Comparison of ENCODE assay signal across 29 mouse cellular contexts in the genomic region with DNA sequence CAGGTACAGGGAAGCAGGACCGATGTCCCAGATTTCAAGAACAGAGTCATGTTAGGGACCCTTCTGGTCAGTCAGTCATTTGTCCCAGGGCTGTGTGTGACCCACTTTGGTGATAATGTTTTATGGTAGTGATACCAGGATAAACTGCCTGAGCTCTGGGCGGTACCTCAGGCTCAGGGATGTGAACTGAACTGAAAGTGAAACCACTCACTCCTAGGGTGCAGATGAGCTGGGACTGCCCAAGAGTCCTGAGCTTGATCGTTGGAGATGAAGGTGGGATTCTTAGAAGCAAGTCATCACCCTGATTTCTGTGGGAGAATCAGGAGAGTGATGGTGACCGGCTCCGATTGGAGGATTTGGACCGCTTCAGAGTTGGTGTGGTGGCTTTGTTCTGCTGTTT. TPM values are rescaled to one million over a fixed set of nuclear protein-coding genes. Genes with fewer than 3 reads are reported as not detected.
DNase-seq lines count a peak whose midpoint lies in the region; ATAC-seq lines count a peak whose summit lies in the region.
"Had no signal": no experiment of that assay in that cellular context is flagged by ENCODE, and none has a peak within 500 bp of the region (broad histone marks: within the 10 kb centered on the region; RNA-seq: fewer than 3 reads in every experiment).

No protein-coding gene starts in this region.

- H3K9me3 ChIP-seq in midbrain, embryonic 11.5 days (ENCODE audit: control insufficient read depth, low read length), result no peaks in the 10 kb centered on the region
- H3K9me3 ChIP-seq: embryonic facial prominence, embryonic 10.5 days; embryonic facial prominence, embryonic 15.5 days; forebrain, embryonic 15.5 days; heart, embryonic 13.5 days; midbrain, embryonic 15.5 days had no signal

- no peak overlapping the region for H3K4me2 ChIP-seq in midbrain, embryonic 11.5 days
- H3K4me2 ChIP-seq: embryonic facial prominence, embryonic 15.5 days; forebrain, embryonic 15.5 days; heart, embryonic 13.5 days; midbrain, embryonic 15.5 days had no signal

- H3K9ac ChIP-seq in midbrain, embryonic 11.5 days (ENCODE audit: low read length), result no peak overlapping the region
- H3K9ac ChIP-seq: embryonic facial prominence, embryonic 15.5 days; forebrain, embryonic 15.5 days; heart, embryonic 13.5 days; liver, embryonic 14.5 days; midbrain, embryonic 15.5 days had no signal

- H3K36me3 ChIP-seq in midbrain, embryonic 11.5 days (ENCODE audit: control insufficient read depth, insufficient read depth, low read length), result peaks cover 27% of the 10 kb centered on the region

- ATAC-seq in CD4-positive, CD25-positive, alpha-beta regulatory T cell, adult 4 months, result peak; percentile 92
- ATAC-seq in erythroblast, adult 5-6 weeks (replicated peaks; ENCODE audit: low FRiP score, poor library complexity, severe bottlenecking), result 0 out of 2 replicates have a peak, but pooled peaks have one; percentile 50
- no peak for ATAC-seq in megakaryocyte progenitor cell, adult 5-6 weeks (replicated peaks; ENCODE audit: poor library complexity)
- no peak for ATAC-seq in midbrain, embryonic 11.5 days (ENCODE audit: low FRiP score)
- ATAC-seq: forebrain, embryonic 15.5 days; hindbrain, embryonic 16.5 days; midbrain, embryonic 15.5 days had no signal

- peak; percentile 81 for DNase-seq in heart, adult 11 months
- no peak for DNase-seq in heart, postnatal 36 days
- peak; percentile 47 for DNase-seq in naive thymus-derived CD4-positive, alpha-beta T cell, adult 2 months (ENCODE audit: low read depth)
- no peak for DNase-seq in midbrain, embryonic 11.5 days (ENCODE audit: low spot score, missing footprints)
- DNase-seq: adrenal gland, postnatal 36 days; cerebellum, adult 2 months; cerebellum, postnatal 25 days; heart, postnatal 10 days; kidney, adult 11 months; kidney, postnatal 36 days; layer of hippocampus, postnatal 36 days; left cerebral cortex, postnatal 4 days; lung, adult 2 months; lung, postnatal 10 days; right cerebral cortex, adult 18-20 months; spleen, adult 18-20 months; thymus, postnatal 25 days had no signal

- intact Hi-C loops in heart, postnatal 36 days (cut with DNase I), result no loop called here

- no peaks in the 10 kb centered on the region for H3K27me3 ChIP-seq in midbrain, embryonic 11.5 days (ENCODE audit: control insufficient read depth, insufficient read depth, low read length)
- H3K27me3 ChIP-seq: embryonic facial prominence, embryonic 15.5 days; forebrain, embryonic 15.5 days; heart, embryonic 13.5 days; midbrain, embryonic 15.5 days had no signal

- WGBS in midbrain, embryonic 11.5 days, result 96% methylated on average over 6 of the region's 6 CpGs

- no peak overlapping the region for H3K27ac ChIP-seq in midbrain, embryonic 11.5 days (ENCODE audit: low read depth, low read length)
- H3K27ac ChIP-seq: embryonic facial prominence, embryonic 10.5 days; embryonic facial prominence, embryonic 15.5 days; forebrain, embryonic 15.5 days; heart, embryonic 13.5 days; layer of hippocampus, adult 2 months; liver, embryonic 14.5 days; macrophage; midbrain, embryonic 15.5 days had no signal

- H3K4me3 ChIP-seq in midbrain, embryonic 11.5 days (ENCODE audit: low read depth, low read length), result no peak overlapping the region
- H3K4me3 ChIP-seq: embryonic facial prominence, embryonic 10.5 days; embryonic facial prominence, embryonic 15.5 days; forebrain, embryonic 15.5 days; heart, embryonic 13.5 days; layer of hippocampus, adult 2 months; midbrain, embryonic 15.5 days had no signal

- H3K4me1 ChIP-seq in midbrain, embryonic 11.5 days (ENCODE audit: control insufficient read depth, insufficient read depth, low read length), result no peaks in the 10 kb centered on the region
- H3K4me1 ChIP-seq: embryonic facial prominence, embryonic 10.5 days; embryonic facial prominence, embryonic 15.5 days; forebrain, embryonic 15.5 days; midbrain, embryonic 15.5 days had no signal

RNA-seq across cellular contexts. Expression of a gene that starts 32.2 kb away (rescaled TPM):
- total RNA-seq in heart, postnatal 36 days (2021), result 10 to 100 TPM; 35.8 to 39.0 TPM
- 10 to 100 TPM; 12.7 to 17.1 TPM for polyA plus RNA-seq in CD4-positive, CD25-positive, alpha-beta regulatory T cell, adult 4 months (2017; shearing (Covaris generic))
- total RNA-seq in erythroblast, adult 5-6 weeks (2015; ENCODE audit: low replicate concordance), result 13.0 and 13.8 TPM in 2 replicates
- 8.1 and 8.5 TPM in 2 replicates for total RNA-seq in erythroblast, adult 5-6 weeks (2017; ENCODE audit: low replicate concordance)
- 35.1 and 40.4 TPM in 2 replicates for total RNA-seq in megakaryocyte progenitor cell, adult 5-6 weeks (2015)
- total RNA-seq in megakaryocyte progenitor cell, adult 5-6 weeks (2017), result 19.7 and 21.7 TPM in 2 replicates
- polyA plus RNA-seq in midbrain, embryonic 11.5 days (2014; fragmentation: Nextera tagmentation; extraction: Ambion mirVana), result 79.2 and 83.7 TPM in 2 replicates

RNA-seq across cellular contexts. Expression of a gene that starts 32.3 kb away (rescaled TPM):
- total RNA-seq in heart, postnatal 36 days (2021), result 10 to 100 TPM; 12.5 to 13.7 TPM
- 10 to 100 TPM; 37.6 to 44.9 TPM for polyA plus RNA-seq in CD4-positive, CD25-positive, alpha-beta regulatory T cell, adult 4 months (2017; shearing (Covaris generic))
- total RNA-seq in erythroblast, adult 5-6 weeks (2015; ENCODE audit: low replicate concordance), result 9.8 and 13.6 TPM in 2 replicates
- total RNA-seq in erythroblast, adult 5-6 weeks (2017; ENCODE audit: low replicate concordance), result 12.8 and 17.2 TPM in 2 replicates
- total RNA-seq in megakaryocyte progenitor cell, adult 5-6 weeks (2015), result 14.6 and 16.6 TPM in 2 replicates
- 23.6 and 24.9 TPM in 2 replicates for total RNA-seq in megakaryocyte progenitor cell, adult 5-6 weeks (2017)
- polyA plus RNA-seq in midbrain, embryonic 11.5 days (2014; fragmentation: Nextera tagmentation; extraction: Ambion mirVana), result 24.3 and 25.3 TPM in 2 replicates

Comparison
In these comparisons a context has a peak if more than half of its experiments do, and no peak if none do; other contexts are left out.
1. DNase-seq: peak in heart, adult 11 months (single experiment) and naive thymus-derived CD4-positive, alpha-beta T cell, adult 2 months (single experiment); none in heart, postnatal 36 days (0 of 2) and midbrain, embryonic 11.5 days (single experiment).
2. ATAC-seq: peak in CD4-positive, CD25-positive, alpha-beta regulatory T cell, adult 4 months (single experiment) and erythroblast, adult 5-6 weeks (single experiment); none in megakaryocyte progenitor cell, adult 5-6 weeks (single experiment) and midbrain, embryonic 11.5 days (single experiment).